Mouse (Mus musculus): Measurements from ENCODE around the gene Gak. TPM values are rescaled to one million over a fixed set of nuclear protein-coding genes. Genes with fewer than 3 reads are reported as not detected.
A peak's percentile ranks its signal among the peaks of the same experiment; 100 is the strongest.

Gene Gak
- polyA plus RNA-seq, 1 experiment, result 581 TPM

DNA sequence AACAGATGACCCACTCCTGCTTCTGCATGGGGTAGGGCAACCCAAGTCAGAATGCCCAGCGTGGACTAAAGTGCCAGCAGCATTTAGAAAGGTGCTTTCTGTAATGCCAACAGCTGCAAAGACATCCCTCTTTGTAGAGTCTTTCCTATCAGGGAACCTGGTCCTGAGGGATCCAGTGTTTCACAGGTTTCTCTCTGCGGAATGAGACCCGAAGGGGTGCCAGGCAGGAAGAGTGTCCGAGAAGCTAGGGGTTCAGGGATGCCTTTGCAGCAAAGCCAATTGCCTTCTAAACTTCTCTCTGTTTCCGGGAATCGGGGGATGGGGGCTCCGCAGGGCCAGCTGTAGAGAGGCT, 80.4 kb downstream of the Gak start:
- peak overlapping the region; percentile 79 for H3K27ac ChIP-seq (ENCODE audit: insufficient read depth, low read depth, low read length)
- peak overlapping the region; percentile 63 for H3K4me3 ChIP-seq (ENCODE audit: insufficient read depth, low read depth, low read length)
- no peak for TF ChIP-seq POLR2A (IDR thresholded peaks at IDR 0.05; ENCODE audit: insufficient read depth, low read depth, low read length)
- TF ChIP-seq CTCF (IDR thresholded peaks at IDR 0.05; ENCODE audit: insufficient read depth, low read depth, low read length), result no peak
- 8% methylated on average over 7 of the region's 7 CpGs for whole genome bisulfite sequencing
- peaks cover 31% of the 10 kb centered on the region for H3K4me1 ChIP-seq (ENCODE audit: control insufficient read depth, insufficient read depth, low read length)

DNA sequence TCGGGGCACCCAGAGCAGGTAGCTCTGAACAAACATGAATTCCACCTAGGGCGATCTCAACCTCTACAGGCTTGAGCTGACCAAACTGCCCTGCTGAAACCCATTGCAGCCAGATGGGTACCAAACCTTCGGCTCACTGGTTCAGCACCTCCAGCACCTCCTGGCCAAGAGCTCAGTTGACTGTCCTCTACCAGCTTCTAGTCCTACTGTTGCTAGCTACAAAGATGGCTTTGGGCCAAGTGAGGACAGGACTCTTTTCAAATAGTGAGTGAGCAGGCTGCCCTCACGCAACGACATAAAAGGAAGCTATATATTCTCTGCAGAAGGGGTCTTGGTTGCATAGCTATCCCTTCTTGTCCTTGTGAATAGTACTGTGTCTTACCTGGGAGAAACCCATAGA, 81.9 kb downstream of the Gak start:
- 70% methylated on average over 5 of the region's 5 CpGs for WGBS
- Histone ChIP-seq H3K4me3 (ENCODE audit: insufficient read depth, low read depth, low read length) (peak overlapping the region; percentile 28), H3K27ac (ENCODE audit: insufficient read depth, low read depth, low read length) (no peak overlapping the region), H3K4me1 (ENCODE audit: control insufficient read depth, insufficient read depth, low read length) (peaks cover 34% of the 10 kb centered on the region)
- no peak for TF ChIP-seq CTCF (IDR thresholded peaks at IDR 0.05; ENCODE audit: insufficient read depth, low read depth, low read length)
- TF ChIP-seq POLR2A (IDR thresholded peaks at IDR 0.05; ENCODE audit: insufficient read depth, low read depth, low read length), result no peak

DNA sequence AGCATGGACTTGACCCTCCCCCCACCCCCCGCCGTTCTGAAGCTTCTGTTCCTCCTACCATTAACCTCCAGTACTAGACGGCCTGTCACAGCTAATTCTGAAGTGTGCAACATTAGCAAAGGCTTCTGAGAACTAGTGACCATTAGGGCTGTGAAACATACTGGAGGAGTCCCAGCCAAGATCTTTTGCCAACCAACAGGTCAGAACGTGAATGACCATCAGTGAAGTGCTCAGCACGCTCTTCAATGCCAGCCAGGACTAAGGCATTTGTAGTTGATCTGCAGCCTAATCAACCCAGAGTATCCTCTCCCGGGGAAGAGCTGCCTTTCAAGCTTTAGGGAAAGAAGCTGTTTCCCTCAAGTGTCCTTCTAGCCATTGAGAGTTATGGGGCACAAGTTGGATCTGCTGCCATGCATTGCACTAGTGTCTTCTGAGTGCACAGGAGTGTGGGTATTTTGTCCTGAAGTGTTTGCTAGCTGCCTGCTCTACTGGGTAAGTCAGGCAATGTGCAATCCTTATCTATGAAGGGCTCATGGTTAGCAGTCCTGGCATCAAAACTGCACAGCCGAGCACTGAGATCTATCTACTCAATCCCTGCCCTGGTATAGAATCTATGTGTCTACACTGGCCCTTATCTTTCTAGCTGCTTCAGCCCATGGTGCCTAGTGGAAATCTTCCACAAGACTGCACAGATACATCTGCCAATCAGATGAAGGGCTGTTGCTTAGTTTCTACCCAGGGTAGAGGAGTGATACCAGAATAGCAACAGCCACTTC, 85.9 kb downstream of the Gak start:
- Histone ChIP-seq H3K4me3 (ENCODE audit: insufficient read depth, low read depth, low read length) (no peak overlapping the region), H3K27ac (ENCODE audit: insufficient read depth, low read depth, low read length) (no peak overlapping the region), H3K4me1 (ENCODE audit: control insufficient read depth, insufficient read depth, low read length) (peaks cover 22% of the 10 kb centered on the region)
- no peak for TF ChIP-seq POLR2A (IDR thresholded peaks at IDR 0.05; ENCODE audit: insufficient read depth, low read depth, low read length)
- no peak for TF ChIP-seq CTCF (IDR thresholded peaks at IDR 0.05; ENCODE audit: insufficient read depth, low read depth, low read length)
- 57% methylated on average over 7 of the region's 7 CpGs for WGBS

DNA sequence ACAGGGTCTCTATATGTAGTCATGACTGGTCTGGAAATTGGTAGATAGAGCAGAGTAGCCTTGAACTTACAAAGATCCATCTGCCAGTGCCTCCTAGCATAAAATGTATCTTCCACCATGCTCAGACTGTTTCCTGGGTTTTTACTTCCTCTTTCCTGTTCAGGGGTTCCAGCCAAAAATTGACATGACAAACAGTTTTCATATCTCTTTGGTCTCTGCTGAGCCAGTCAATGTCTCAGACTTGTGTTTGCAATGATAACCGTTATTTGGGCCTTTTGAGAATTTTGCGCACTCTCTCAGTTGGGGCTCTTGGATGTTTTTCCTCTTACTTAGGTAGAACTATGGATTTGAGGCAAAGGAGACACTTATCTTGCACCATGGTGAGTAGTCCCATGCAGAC, 95.4 kb downstream of the Gak start:
- H3K4me1 ChIP-seq (ENCODE audit: control insufficient read depth, insufficient read depth, low read length), result no peaks in the 10 kb centered on the region
- H3K27ac ChIP-seq (ENCODE audit: insufficient read depth, low read depth, low read length), result no peak overlapping the region
- 93% methylated on average over 2 of the region's 2 CpGs for WGBS
- no peak overlapping the region for H3K4me3 ChIP-seq (ENCODE audit: insufficient read depth, low read depth, low read length)
- TF ChIP-seq CTCF (IDR thresholded peaks at IDR 0.05; ENCODE audit: insufficient read depth, low read depth, low read length) (no peak), POLR2A (IDR thresholded peaks at IDR 0.05; ENCODE audit: insufficient read depth, low read depth, low read length) (no peak)

DNA sequence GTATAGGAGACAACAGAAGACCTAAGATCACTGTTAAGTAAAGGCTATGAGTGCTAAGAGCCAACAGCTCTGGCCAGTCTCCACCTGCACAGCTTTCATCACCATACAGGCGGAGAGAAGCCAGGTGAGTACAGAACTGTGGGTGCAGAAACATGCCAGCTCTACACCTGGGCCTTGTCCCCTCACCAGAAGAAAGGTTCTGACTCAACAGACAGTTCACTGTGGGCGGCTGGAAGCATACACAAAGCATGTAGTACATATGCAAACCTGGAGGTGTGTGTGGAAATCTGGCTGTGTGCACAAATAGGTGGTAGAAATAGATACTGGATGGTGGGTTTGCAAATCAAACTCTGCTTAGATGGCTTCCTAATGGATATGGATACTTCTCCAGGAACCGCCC, 107.0 kb downstream of the Gak start:
- WGBS, result 87% methylated on average over 3 of the region's 3 CpGs
- H3K4me3 ChIP-seq (ENCODE audit: insufficient read depth, low read depth, low read length), result no peak overlapping the region

DNA sequence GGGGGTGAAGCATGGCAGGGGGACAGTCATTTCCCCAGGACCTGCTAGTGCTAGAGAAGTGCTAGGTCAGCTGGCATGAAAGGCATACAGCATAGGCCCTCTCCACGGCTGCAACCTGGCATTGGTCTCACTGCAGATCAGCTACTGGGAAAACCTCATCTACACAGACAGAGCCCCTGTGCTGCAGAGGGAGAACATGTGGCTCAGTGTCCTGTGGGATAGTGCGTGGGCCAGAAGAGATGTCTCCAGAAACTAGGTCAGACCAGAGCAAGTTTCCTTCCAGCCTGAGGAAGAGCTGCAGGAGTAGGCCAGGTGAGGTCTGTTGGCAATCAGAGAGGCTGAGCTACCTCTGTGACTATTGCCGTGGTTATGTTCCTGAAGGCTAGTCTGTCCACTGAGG, 107.7 kb downstream of the Gak start:
- 71% methylated on average over 3 of the region's 3 CpGs for WGBS
- Histone ChIP-seq H3K27ac (ENCODE audit: insufficient read depth, low read depth, low read length) (no peak overlapping the region), H3K4me3 (ENCODE audit: insufficient read depth, low read depth, low read length) (no peak overlapping the region), H3K4me1 (ENCODE audit: control insufficient read depth, insufficient read depth, low read length) (peaks cover 6% of the 10 kb centered on the region; the same call in 1 of the 2 replicates)
- TF ChIP-seq POLR2A (IDR thresholded peaks at IDR 0.05; ENCODE audit: insufficient read depth, low read depth, low read length) (no peak), CTCF (IDR thresholded peaks at IDR 0.05; ENCODE audit: insufficient read depth, low read depth, low read length) (no peak)

More for the DNA sequence above, 107.0 kb downstream of the Gak start:
- TF ChIP-seq POLR2A (IDR thresholded peaks at IDR 0.05; ENCODE audit: insufficient read depth, low read depth, low read length) (no peak), CTCF (IDR thresholded peaks at IDR 0.05; ENCODE audit: insufficient read depth, low read depth, low read length) (no peak)
- Histone ChIP-seq H3K27ac (ENCODE audit: insufficient read depth, low read depth, low read length) (no peak overlapping the region), H3K4me1 (ENCODE audit: control insufficient read depth, insufficient read depth, low read length) (peaks cover 6% of the 10 kb centered on the region; the same call in 1 of the 2 replicates)

DNA sequence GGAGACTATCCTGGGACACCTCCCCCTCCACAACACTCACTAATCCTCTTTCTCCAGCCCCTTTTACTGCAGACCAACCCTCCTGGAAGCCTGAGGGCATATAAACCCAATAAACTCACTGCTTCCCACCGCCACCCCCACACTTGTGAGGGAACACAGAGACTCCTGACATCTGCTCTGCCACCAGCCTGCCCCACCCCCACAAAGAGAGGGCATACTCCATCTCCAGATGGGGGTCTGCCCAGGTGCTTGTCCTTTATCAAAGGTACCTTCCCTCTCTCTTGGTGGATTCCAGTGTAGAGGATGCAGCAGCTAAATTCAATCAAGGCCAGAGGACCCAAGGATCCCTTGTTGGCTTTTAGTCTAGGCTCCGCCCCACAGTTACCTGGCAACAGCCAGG, 108.5 kb downstream of the Gak start:
- no peak for TF ChIP-seq POLR2A (IDR thresholded peaks at IDR 0.05; ENCODE audit: insufficient read depth, low read depth, low read length)
- TF ChIP-seq CTCF (IDR thresholded peaks at IDR 0.05; ENCODE audit: insufficient read depth, low read depth, low read length), result no peak
- no peak overlapping the region for H3K27ac ChIP-seq (ENCODE audit: insufficient read depth, low read depth, low read length)
- WGBS, result 55% methylated on average over 2 of the region's 2 CpGs
- no peak overlapping the region for H3K4me3 ChIP-seq (ENCODE audit: insufficient read depth, low read depth, low read length)
- peaks cover 6% of the 10 kb centered on the region; the same call in 1 of the 2 replicates for H3K4me1 ChIP-seq (ENCODE audit: control insufficient read depth, insufficient read depth, low read length)

DNA sequence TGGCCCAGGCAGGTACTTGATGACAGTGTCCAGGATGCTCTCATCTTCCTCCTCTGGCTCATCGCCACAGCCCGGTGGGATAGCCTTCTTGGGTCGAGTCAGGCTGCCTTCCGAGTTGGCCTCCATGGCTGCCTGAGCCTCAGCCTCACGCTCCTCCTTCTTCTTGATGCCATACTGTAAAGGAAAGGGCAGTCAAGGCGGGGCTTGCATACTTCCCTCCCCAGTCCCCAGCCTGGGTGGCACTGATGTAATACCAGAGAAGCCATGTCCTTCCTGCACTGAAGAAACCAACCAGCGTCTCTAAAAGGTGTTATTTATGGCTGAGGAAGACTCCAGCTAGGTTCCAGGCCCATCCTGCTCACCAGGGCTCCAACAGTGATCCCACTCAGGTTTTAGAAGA, 109.4 kb downstream of the Gak start:
- Histone ChIP-seq H3K4me3 (ENCODE audit: insufficient read depth, low read depth, low read length) (no peak overlapping the region), H3K27ac (ENCODE audit: insufficient read depth, low read depth, low read length) (no peak overlapping the region), H3K4me1 (ENCODE audit: control insufficient read depth, insufficient read depth, low read length) (peaks cover 4% of the 10 kb centered on the region; the same call in 1 of the 2 replicates)
- TF ChIP-seq POLR2A (IDR thresholded peaks at IDR 0.05; ENCODE audit: insufficient read depth, low read depth, low read length), result no peak
- TF ChIP-seq CTCF (IDR thresholded peaks at IDR 0.05; ENCODE audit: insufficient read depth, low read depth, low read length), result no peak
- WGBS, result 82% methylated on average over 7 of the region's 7 CpGs

Other genes starting within 250 kb of the Gak start
- gene Pde6b, start 241.4 kb downstream of the Gak start, polyA plus RNA-seq (2012; ENCODE audit: insufficient read depth, insufficient read length, low replicate concordance, missing spikeins), result not detected in 2 replicates
- not detected in 2 replicates for gene Atp5k, start 195.3 kb downstream of the Gak start, polyA plus RNA-seq (2012; ENCODE audit: insufficient read depth, insufficient read length, low replicate concordance, missing spikeins)
- not detected in 2 replicates for gene Mfsd7a, start 180.9 kb downstream of the Gak start, polyA plus RNA-seq (2012; ENCODE audit: insufficient read depth, insufficient read length, low replicate concordance, missing spikeins)
- 59.2 TPM in 1 of 2 replicates, not detected in the other for gene Pcgf3, start 168.5 kb downstream of the Gak start, polyA plus RNA-seq (2012; ENCODE audit: insufficient read depth, insufficient read length, low replicate concordance, missing spikeins)
- gene Cplx1, start 79.7 kb downstream of the Gak start, polyA plus RNA-seq (2012; ENCODE audit: insufficient read depth, insufficient read length, low replicate concordance, missing spikeins), result 281 and 534 TPM in 2 replicates
- not detected in 2 replicates for gene Tmem175, start within 50 bp of the Gak start, polyA plus RNA-seq (2012; ENCODE audit: insufficient read depth, insufficient read length, low replicate concordance, missing spikeins)
- gene Idua, start 30.6 kb upstream of the Gak start, polyA plus RNA-seq (2012; ENCODE audit: insufficient read depth, insufficient read length, low replicate concordance, missing spikeins), result not detected in 2 replicates
- gene Dgkq, start 39.9 kb upstream of the Gak start, polyA plus RNA-seq (2012; ENCODE audit: insufficient read depth, insufficient read length, low replicate concordance, missing spikeins), result not detected in 2 replicates
- gene Slc26a1, start 45.8 kb upstream of the Gak start, polyA plus RNA-seq (2012; ENCODE audit: insufficient read depth, insufficient read length, low replicate concordance, missing spikeins), result not detected in 2 replicates
- gene Fgfrl1, start 62.6 kb upstream of the Gak start, polyA plus RNA-seq (2012; ENCODE audit: insufficient read depth, insufficient read length, low replicate concordance, missing spikeins), result not detected in 2 replicates
- not detected in 2 replicates for gene Rnf212, start 145.2 kb upstream of the Gak start, polyA plus RNA-seq (2012; ENCODE audit: insufficient read depth, insufficient read length, low replicate concordance, missing spikeins)
- not detected in 2 replicates for gene Tmed11, start 165.6 kb upstream of the Gak start, polyA plus RNA-seq (2012; ENCODE audit: insufficient read depth, insufficient read length, low replicate concordance, missing spikeins)
- gene Vmn2r8, start 179.1 kb upstream of the Gak start, polyA plus RNA-seq (2012; ENCODE audit: insufficient read depth, insufficient read length, low replicate concordance, missing spikeins), result not detected in 2 replicates
- gene Vmn2r9, start 222.8 kb upstream of the Gak start, polyA plus RNA-seq (2012; ENCODE audit: insufficient read depth, insufficient read length, low replicate concordance, missing spikeins), result not detected in 2 replicates